Mouse (Mus musculus) midbrain, embryonic 13.5 days (tissue): Measurements from ENCODE around the gene Cfap65. TPM values are rescaled to one million over a fixed set of nuclear protein-coding genes. Genes with fewer than 3 reads are reported as not detected.

Experiments used
- ATAC-seq: fragments of 200-750 bp; cut with Nextera tagmentation; 2 replicates; pipeline ENCODE4 v1.8.0; 2017; ENCODE audit warnings: mild to moderate bottlenecking, moderate TSS enrichment, moderate library complexity
- H3K27ac ChIP-seq: fragments of 300-500 bp; sonication (generic); 2 replicates; pipeline ENCODE4 v1.5.1; 2015; ENCODE audit warnings: inconsistent platforms, mild to moderate bottlenecking, moderate library complexity
- H3K27me3 ChIP-seq: fragments of 300-500 bp; sonication (generic); 2 replicates; pipeline ENCODE4 v1.6.1; 2015; ENCODE audit warnings: mild to moderate bottlenecking, inconsistent platforms
- H3K36me3 ChIP-seq: fragments of 300-500 bp; sonication (generic); 2 replicates; pipeline ENCODE4 v1.6.1; 2015; ENCODE audit warnings: mild to moderate bottlenecking, inconsistent platforms
- H3K4me1 ChIP-seq: fragments of 300-500 bp; sonication (generic); replicated peaks from 2 replicates; pipeline ENCODE4 v1.6.1; 2015; ENCODE audit warnings: inconsistent platforms
- H3K4me2 ChIP-seq: fragments of 300-500 bp; sonication (generic); replicated peaks from 2 replicates; pipeline ENCODE4 v1.6.1; 2015; ENCODE audit warnings: moderate library complexity, mild to moderate bottlenecking, inconsistent platforms
- H3K4me3 ChIP-seq: fragments of 300-500 bp; sonication (generic); replicated peaks from 2 replicates; pipeline ENCODE4 v1.5.1; 2015; ENCODE audit warnings: mild to moderate bottlenecking, inconsistent platforms
- H3K9ac ChIP-seq: fragments of 300-500 bp; sonication (generic); replicated peaks from 2 replicates; pipeline ENCODE4 v1.6.1; 2015; ENCODE audit warnings: mild to moderate bottlenecking, inconsistent platforms
- H3K9me3 ChIP-seq: fragments of 300-500 bp; sonication (generic); 2 replicates; pipeline ENCODE4 v1.6.1; 2016; ENCODE audit warnings: mild to moderate bottlenecking, inconsistent platforms
- WGBS: fragments of 180-500 bp; shearing (Covaris S2); methylation state at CpG from one replicate; pipeline ENCODE4 v1.1.7; 2015; 5-methylcytosine and 5-hydroxymethylcytosine counted together
- polyA plus RNA-seq: library from polyadenylated mRNA; unstranded; fragments of >200 nt; fragmentation: Nextera tagmentation; extraction: Ambion mirVana; gene quantifications from 2 replicates; pipeline ENCODE4 v1.2.1, GENCODE M21; 2015

Cfap65 gene
- polyA plus RNA-seq, 1 experiment from 2014 or later, result 0.42 TPM

- under 1% methylated on average over 55 of the region's 55 CpGs for WGBS
- H3K27ac ChIP-seq, result no peak within 1 kb of the TSS
- no peaks in the 10 kb centered on the region for H3K36me3 ChIP-seq
- peaks cover 42% of the 10 kb centered on the region for H3K4me1 ChIP-seq
- 0 out of 2 replicates have a peak, but pooled peaks have one; percentile 4 for ATAC-seq
- H3K4me2 ChIP-seq, result peak within 1 kb of the TSS; percentile 59
- no peaks in the 10 kb centered on the region for H3K9me3 ChIP-seq
- H3K4me3 ChIP-seq, result peak within 1 kb of the TSS; percentile 39
- peak within 1 kb of the TSS; percentile 39; the same call in 1 of the 2 replicates for H3K9ac ChIP-seq
- H3K27me3 ChIP-seq, result peaks cover 94% of the 10 kb centered on the region
Observed at GRCm38 (mm10) chr1:74951556-74952210, 16.3 kb upstream of the Cfap65 start, which contains the start of gene Ihh. Ihh (minus strand) TSS chr1:74951672.

GRCm38 (mm10) chr1:74950576-74951490 is 15.4 kb upstream of the Cfap65 start:
- H3K4me2 ChIP-seq, result peak overlapping the region; percentile 59
- H3K36me3 ChIP-seq, result no peaks in the 10 kb centered on the region
- 2% methylated on average over 82 of the region's 84 CpGs for WGBS
- peak overlapping the region; percentile 39 for H3K4me3 ChIP-seq
- H3K27ac ChIP-seq, result no peak overlapping the region
- ATAC-seq, result 0 out of 2 replicates have a peak, but pooled peaks have one; percentile 5
- peaks cover 42% of the 10 kb centered on the region for H3K4me1 ChIP-seq
- no peaks in the 10 kb centered on the region for H3K9me3 ChIP-seq
- peaks cover 97% of the 10 kb centered on the region for H3K27me3 ChIP-seq
- H3K9ac ChIP-seq, result peak overlapping the region; percentile 39; the same call in 1 of the 2 replicates

GRCm38 (mm10) chr1:74950066-74950465 is 14.7 kb upstream of the Cfap65 start:
- H3K9ac ChIP-seq, result no peak overlapping the region
- H3K36me3 ChIP-seq, result no peaks in the 10 kb centered on the region
- WGBS, result 5% methylated on average over 16 of the region's 16 CpGs
- ATAC-seq, result no peak
- peak overlapping the region; percentile 59 for H3K4me2 ChIP-seq
- H3K4me1 ChIP-seq, result peaks cover 42% of the 10 kb centered on the region
- H3K27ac ChIP-seq, result no peak overlapping the region
- H3K9me3 ChIP-seq, result no peaks in the 10 kb centered on the region
- H3K27me3 ChIP-seq, result peaks cover 98% of the 10 kb centered on the region
- peak overlapping the region; percentile 39; the same call in 1 of the 2 replicates for H3K4me3 ChIP-seq

DNA sequence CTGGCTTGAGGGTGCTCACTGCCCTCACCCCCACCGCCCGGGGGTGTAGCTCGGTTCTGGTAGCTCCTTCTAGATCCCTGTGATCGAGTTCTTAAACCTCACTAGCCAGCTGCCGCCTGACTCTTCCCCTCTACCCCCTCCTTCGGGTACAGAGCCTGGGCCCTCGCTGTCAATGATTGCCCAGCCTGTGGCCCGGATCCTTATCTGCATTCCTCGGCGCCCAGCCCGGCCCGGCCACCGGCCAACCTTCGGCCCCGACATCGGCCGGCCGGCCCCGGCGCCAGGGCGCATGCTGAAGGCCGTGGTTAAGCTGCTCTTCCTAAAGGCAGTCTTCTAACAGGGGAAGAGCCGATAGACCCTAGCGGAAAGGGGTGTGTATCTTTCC is 14.3 kb upstream of the Cfap65 start:
- Histone ChIP-seq H3K4me1 (peaks cover 42% of the 10 kb centered on the region), H3K4me3 (no peak overlapping the region; the same call in 1 of the 2 replicates), H3K9me3 (no peaks in the 10 kb centered on the region), H3K27ac (no peak overlapping the region), H3K27me3 (peaks cover 97% of the 10 kb centered on the region), H3K36me3 (no peaks in the 10 kb centered on the region), H3K9ac (no peak overlapping the region), H3K4me2 (0 out of 2 replicates have a peak overlapping the region, but pooled peaks have one; percentile 5)
- no peak for ATAC-seq
- 5% methylated on average over 24 of the region's 24 CpGs for WGBS

- Histone ChIP-seq H3K4me1 (peaks cover 42% of the 10 kb centered on the region), H3K4me3 (peak overlapping the region; percentile 30), H3K27ac (no peak overlapping the region), H3K9me3 (no peaks in the 10 kb centered on the region), H3K36me3 (no peaks in the 10 kb centered on the region), H3K9ac (no peak overlapping the region), H3K27me3 (peaks cover 98% of the 10 kb centered on the region), H3K4me2 (peak overlapping the region; percentile 49)
- ATAC-seq, result peak; percentile 76
- WGBS, result 2% methylated on average over 20 of the region's 20 CpGs
Observed at GRCm38 (mm10) chr1:74948784-74949665, 13.6 kb upstream of the Cfap65 start.

- Histone ChIP-seq H3K27me3 (peaks cover 96% of the 10 kb centered on the region), H3K9ac (peak overlapping the region; percentile 48), H3K4me3 (peak overlapping the region; percentile 30), H3K27ac (no peak overlapping the region), H3K36me3 (no peaks in the 10 kb centered on the region), H3K4me2 (peak overlapping the region; percentile 49), H3K4me1 (peaks cover 42% of the 10 kb centered on the region), H3K9me3 (no peaks in the 10 kb centered on the region)
- 0 out of 2 replicates have a peak, but pooled peaks have one; percentile 21 for ATAC-seq
- 1% methylated on average over 37 of the region's 41 CpGs for WGBS
Observed at GRCm38 (mm10) chr1:74947986-74948670, 12.7 kb upstream of the Cfap65 start.

DNA sequence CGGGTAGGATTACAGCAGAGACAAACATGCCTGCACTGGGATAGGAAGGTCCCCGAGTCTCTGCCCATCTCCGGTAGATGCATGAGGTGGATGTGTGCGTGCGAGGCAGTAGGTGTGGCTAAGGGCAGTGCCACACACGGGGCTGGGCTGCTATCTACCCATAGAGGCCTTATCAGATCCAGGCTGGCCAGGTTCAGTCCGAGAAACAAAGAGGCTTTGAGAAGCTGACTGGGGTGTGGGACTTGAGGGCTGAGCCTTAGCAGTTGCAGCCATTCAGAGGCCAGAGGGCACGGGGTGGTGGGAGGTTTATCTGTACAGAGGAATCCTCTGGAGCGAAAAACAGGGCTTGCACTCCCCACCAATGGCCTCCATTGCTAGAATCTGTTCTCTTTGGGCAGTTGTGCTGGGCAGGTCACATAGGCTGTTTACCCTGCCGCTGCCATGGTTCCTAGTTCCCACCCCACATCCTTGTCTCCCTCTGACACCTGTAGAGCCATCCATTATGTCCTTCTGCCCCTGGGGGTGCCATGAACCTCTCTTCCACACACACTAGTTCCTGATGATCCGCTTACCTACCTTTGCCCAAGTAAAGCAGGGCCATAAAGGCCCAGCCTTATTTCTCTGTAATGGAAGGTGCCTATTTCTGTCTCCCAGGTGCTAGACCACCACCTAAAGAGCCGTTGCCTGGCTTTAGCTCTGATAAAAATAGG is 6.4 kb upstream of the Cfap65 start:
- H3K9me3 ChIP-seq, result no peaks in the 10 kb centered on the region
- peaks cover 67% of the 10 kb centered on the region for H3K27me3 ChIP-seq
- H3K36me3 ChIP-seq, result no peaks in the 10 kb centered on the region
- 63% methylated on average over 12 of the region's 12 CpGs for WGBS
- no peak for ATAC-seq
- no peak overlapping the region for H3K27ac ChIP-seq
- H3K4me1 ChIP-seq, result no peaks in the 10 kb centered on the region
- no peak overlapping the region for H3K9ac ChIP-seq
- no peak overlapping the region for H3K4me3 ChIP-seq
- no peak overlapping the region for H3K4me2 ChIP-seq

DNA sequence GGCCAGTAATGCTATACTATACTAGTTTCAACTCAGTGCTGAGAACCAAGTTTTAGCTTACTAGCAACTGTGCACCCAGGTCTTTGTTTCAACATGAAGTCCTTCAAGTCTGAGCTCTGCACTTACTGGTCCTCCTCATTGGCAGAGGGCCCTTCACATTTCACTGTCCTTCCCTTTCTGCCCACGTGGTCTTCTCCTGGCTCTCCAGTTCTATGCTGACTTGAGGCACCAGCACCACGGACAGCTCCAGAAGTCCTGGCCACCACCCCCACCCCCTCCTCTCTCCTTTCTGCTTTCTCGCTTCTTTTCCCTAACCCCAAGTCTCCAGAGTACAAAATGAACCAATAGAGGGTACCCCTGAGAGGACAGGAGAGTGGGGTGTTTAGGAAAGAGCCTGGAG is 4.4 kb upstream of the Cfap65 start:
- Histone ChIP-seq H3K36me3 (no peaks in the 10 kb centered on the region), H3K9ac (no peak overlapping the region), H3K4me1 (0 out of 2 replicates have a peak, but pooled peaks cover 2% of the 10 kb centered on the region), H3K4me3 (no peak overlapping the region), H3K27me3 (peaks cover 57% of the 10 kb centered on the region), H3K9me3 (no peaks in the 10 kb centered on the region), H3K27ac (no peak overlapping the region), H3K4me2 (no peak overlapping the region)
- WGBS, result 15% methylated on average over 3 of the region's 3 CpGs
- ATAC-seq, result no peak

GRCm38 (mm10) chr1:74936221-74936830 is 927 bp upstream of the Cfap65 start:
- no peaks in the 10 kb centered on the region for H3K9me3 ChIP-seq

GRCm38 (mm10) chr1:74927621-74928296 is 7.6 kb downstream of the Cfap65 start:
- WGBS, result 80% methylated on average over 9 of the region's 9 CpGs
- Histone ChIP-seq H3K27ac (no peak overlapping the region), H3K4me2 (no peak overlapping the region), H3K36me3 (no peaks in the 10 kb centered on the region), H3K9ac (no peak overlapping the region), H3K4me1 (no peaks in the 10 kb centered on the region), H3K4me3 (no peak overlapping the region), H3K27me3 (peaks cover 52% of the 10 kb centered on the region), H3K9me3 (no peaks in the 10 kb centered on the region)
- ATAC-seq, result 0 out of 2 replicates have a peak, but pooled peaks have one; percentile 20

More at GRCm38 (mm10) chr1:74936221-74936830, 927 bp upstream of the Cfap65 start:
- WGBS, result 44% methylated on average over 12 of the region's 12 CpGs
- 0 out of 2 replicates have a peak, but pooled peaks cover 2% of the 10 kb centered on the region for H3K4me1 ChIP-seq
- no peak overlapping the region for H3K9ac ChIP-seq
- H3K4me2 ChIP-seq, result no peak overlapping the region
- H3K27me3 ChIP-seq, result peaks cover 57% of the 10 kb centered on the region
- no peak overlapping the region for H3K4me3 ChIP-seq
- H3K27ac ChIP-seq, result no peak overlapping the region
- no peaks in the 10 kb centered on the region for H3K36me3 ChIP-seq
- ATAC-seq, result no peak
